ENCODE assay signal across 22 mouse cellular contexts in the genomic region with DNA sequence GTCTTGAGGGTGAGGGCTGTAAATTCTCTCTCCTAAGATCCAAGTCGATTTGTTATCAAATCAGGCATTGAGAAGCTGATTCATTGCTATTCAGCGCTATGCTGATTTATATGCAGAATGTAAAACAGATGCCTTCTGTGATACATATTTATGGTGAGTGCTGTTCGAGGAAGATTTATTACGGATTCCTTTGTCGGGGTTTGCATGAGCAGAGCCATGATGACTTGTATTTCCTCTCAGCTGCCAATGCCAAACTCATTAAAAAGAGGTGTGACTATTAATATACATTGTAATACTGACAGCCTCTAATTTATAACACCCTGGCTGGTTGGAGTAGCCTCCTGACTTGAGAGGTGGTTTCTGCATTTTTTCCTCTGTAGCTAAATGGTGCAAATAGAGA. TPM values are rescaled to one million over a fixed set of nuclear protein-coding genes. Genes with fewer than 3 reads are reported as not detected.
A peak's percentile ranks its signal among the peaks of the same experiment; 100 is the strongest.
DNase-seq lines count a peak whose midpoint lies in the region; ATAC-seq and TF ChIP-seq lines count a peak whose summit lies in the region.
"Had no signal": no experiment of that assay in that cellular context is flagged by ENCODE, and none has a peak within 500 bp of the region (broad histone marks: within the 10 kb centered on the region; RNA-seq: fewer than 3 reads in every experiment).

No protein-coding gene starts in this region.

- no peak for DNase-seq in hindbrain, postnatal 0 days (ENCODE audit: low spot score)
- DNase-seq in midbrain, embryonic 11.5 days (ENCODE audit: low spot score, missing footprints) = peak; percentile 37
- DNase-seq in testis, postnatal 10 days (ENCODE audit: low spot score) = no peak
- DNase-seq: adrenal gland, postnatal 36 days; cerebellum, postnatal 25 days; gastrocnemius, postnatal 36 days; heart, postnatal 36 days; kidney, adult 2 months had no signal

- no peaks in the 10 kb centered on the region for H3K27me3 ChIP-seq in hindbrain, embryonic 15.5 days
- no peaks in the 10 kb centered on the region for H3K27me3 ChIP-seq in hindbrain, postnatal 0 days (ENCODE audit: insufficient read depth, low read length)
- H3K27me3 ChIP-seq in midbrain, embryonic 11.5 days (ENCODE audit: control insufficient read depth, insufficient read depth, low read length) = no peaks in the 10 kb centered on the region; the same call in 1 of the 2 replicates
- H3K27me3 ChIP-seq in midbrain, embryonic 15.5 days (replicated peaks) = 0 out of 2 replicates have a peak, but pooled peaks cover 5% of the 10 kb centered on the region
- peaks cover 3% of the 10 kb centered on the region; the same call in 1 of the 2 replicates for H3K27me3 ChIP-seq in forebrain, embryonic 15.5 days
- H3K27me3 ChIP-seq in midbrain, embryonic 16.5 days (ENCODE audit: control insufficient read depth, insufficient read depth, low read depth, low read length) = no peaks in the 10 kb centered on the region
- H3K27me3 ChIP-seq: embryonic facial prominence, embryonic 12.5 days; heart, embryonic 12.5 days had no signal

- H3K4me1 ChIP-seq in hindbrain, embryonic 15.5 days (replicated peaks) = no peaks in the 10 kb centered on the region
- H3K4me1 ChIP-seq in hindbrain, postnatal 0 days (ENCODE audit: insufficient read depth, low read length) = no peaks in the 10 kb centered on the region
- peaks cover 3% of the 10 kb centered on the region; the same call in 1 of the 2 replicates for H3K4me1 ChIP-seq in midbrain, embryonic 11.5 days (ENCODE audit: control insufficient read depth, insufficient read depth, low read length)
- no peaks in the 10 kb centered on the region for H3K4me1 ChIP-seq in midbrain, embryonic 15.5 days
- peaks cover 10% of the 10 kb centered on the region; the same call in 1 of the 2 replicates for H3K4me1 ChIP-seq in forebrain, embryonic 15.5 days
- 0 out of 2 replicates have a peak, but pooled peaks cover 3% of the 10 kb centered on the region for H3K4me1 ChIP-seq in midbrain, embryonic 16.5 days (ENCODE audit: control insufficient read depth, insufficient read depth, low read length)
- H3K4me1 ChIP-seq: embryonic facial prominence, embryonic 12.5 days had no signal

- H3K4me2 ChIP-seq in hindbrain, embryonic 15.5 days = no peak overlapping the region
- no peak overlapping the region for H3K4me2 ChIP-seq in hindbrain, postnatal 0 days (ENCODE audit: low read depth, low read length)
- H3K4me2 ChIP-seq in midbrain, embryonic 11.5 days = no peak overlapping the region
- no peak overlapping the region for H3K4me2 ChIP-seq in midbrain, embryonic 15.5 days
- no peak overlapping the region for H3K4me2 ChIP-seq in forebrain, embryonic 15.5 days (replicated peaks)
- no peak overlapping the region for H3K4me2 ChIP-seq in midbrain, embryonic 16.5 days (ENCODE audit: low read length)
- H3K4me2 ChIP-seq: embryonic facial prominence, embryonic 12.5 days; heart, embryonic 12.5 days had no signal

- no peaks in the 10 kb centered on the region for H3K9me3 ChIP-seq in hindbrain, embryonic 15.5 days
- no peaks in the 10 kb centered on the region for H3K9me3 ChIP-seq in hindbrain, postnatal 0 days (ENCODE audit: low read length)
- no peaks in the 10 kb centered on the region for H3K9me3 ChIP-seq in midbrain, embryonic 11.5 days (ENCODE audit: control insufficient read depth, low read length)
- H3K9me3 ChIP-seq in midbrain, embryonic 15.5 days = no peaks in the 10 kb centered on the region
- H3K9me3 ChIP-seq in forebrain, embryonic 15.5 days = no peaks in the 10 kb centered on the region
- no peaks in the 10 kb centered on the region for H3K9me3 ChIP-seq in midbrain, embryonic 16.5 days (replicated peaks; ENCODE audit: control insufficient read depth, low read length, poor library complexity, severe bottlenecking)
- H3K9me3 ChIP-seq: embryonic facial prominence, embryonic 12.5 days; heart, embryonic 12.5 days had no signal

- H3K27ac ChIP-seq in hindbrain, embryonic 15.5 days (replicated peaks) = no peak overlapping the region
- no peak overlapping the region for H3K27ac ChIP-seq in hindbrain, postnatal 0 days
- H3K27ac ChIP-seq in midbrain, embryonic 11.5 days (ENCODE audit: low read depth, low read length) = no peak overlapping the region
- H3K27ac ChIP-seq in midbrain, embryonic 15.5 days = no peak overlapping the region
- H3K27ac ChIP-seq in forebrain, embryonic 15.5 days (replicated peaks) = peak overlapping the region; percentile 58
- H3K27ac ChIP-seq in midbrain, embryonic 16.5 days (ENCODE audit: low read length) = no peak overlapping the region
- H3K27ac ChIP-seq: embryonic facial prominence, embryonic 12.5 days; layer of hippocampus, adult 2 months had no signal

- H3K4me3 ChIP-seq in hindbrain, embryonic 15.5 days = no peak overlapping the region
- H3K4me3 ChIP-seq in hindbrain, postnatal 0 days (ENCODE audit: low read length) = no peak overlapping the region
- H3K4me3 ChIP-seq in midbrain, embryonic 11.5 days (ENCODE audit: low read depth, low read length) = no peak overlapping the region
- H3K4me3 ChIP-seq in midbrain, embryonic 15.5 days = no peak overlapping the region
- H3K4me3 ChIP-seq in forebrain, embryonic 15.5 days = no peak overlapping the region
- no peak overlapping the region for H3K4me3 ChIP-seq in midbrain, embryonic 16.5 days (ENCODE audit: low read depth, low read length)
- H3K4me3 ChIP-seq: embryonic facial prominence, embryonic 12.5 days; heart, embryonic 12.5 days; layer of hippocampus, adult 2 months had no signal

- WGBS in hindbrain, embryonic 15.5 days = 37% methylated on average over 5 of the region's 5 CpGs
- WGBS in hindbrain, postnatal 0 days = 33% methylated on average over 5 of the region's 5 CpGs
- WGBS in midbrain, embryonic 11.5 days = 77% methylated on average over 5 of the region's 5 CpGs
- 43% methylated on average over 5 of the region's 5 CpGs for WGBS in midbrain, embryonic 15.5 days
- 44% methylated on average over 5 of the region's 5 CpGs for WGBS in forebrain, embryonic 15.5 days
- 36% methylated on average over 5 of the region's 5 CpGs for WGBS in midbrain, embryonic 16.5 days

- TF ChIP-seq CTCF in hindbrain, postnatal 0 days (IDR thresholded peaks at IDR 0.05; ENCODE audit: low read depth) = no peak

- 0 out of 2 replicates have a peak, but pooled peaks have one; percentile 11 for ATAC-seq in hindbrain, embryonic 15.5 days (ENCODE audit: low FRiP score, low read depth)
- no peak for ATAC-seq in hindbrain, postnatal 0 days
- ATAC-seq in midbrain, embryonic 11.5 days (ENCODE audit: low FRiP score) = no peak
- no peak for ATAC-seq in midbrain, embryonic 15.5 days (replicated peaks)
- ATAC-seq in forebrain, embryonic 15.5 days (replicated peaks) = peak; percentile 88
- peak; percentile 51 for ATAC-seq in midbrain, embryonic 16.5 days

- H3K9ac ChIP-seq in hindbrain, embryonic 15.5 days = no peak overlapping the region
- H3K9ac ChIP-seq in hindbrain, postnatal 0 days (replicated peaks; ENCODE audit: low read length) = no peak overlapping the region
- no peak overlapping the region for H3K9ac ChIP-seq in midbrain, embryonic 11.5 days (ENCODE audit: low read length)
- no peak overlapping the region for H3K9ac ChIP-seq in midbrain, embryonic 15.5 days
- H3K9ac ChIP-seq in forebrain, embryonic 15.5 days (replicated peaks) = no peak overlapping the region
- no peak overlapping the region for H3K9ac ChIP-seq in midbrain, embryonic 16.5 days (ENCODE audit: low read depth, low read length)
- H3K9ac ChIP-seq: embryonic facial prominence, embryonic 12.5 days; heart, embryonic 12.5 days had no signal

- no peaks in the 10 kb centered on the region for H3K36me3 ChIP-seq in hindbrain, embryonic 15.5 days
- H3K36me3 ChIP-seq in hindbrain, postnatal 0 days (ENCODE audit: insufficient read depth, low read length) = no peaks in the 10 kb centered on the region
- H3K36me3 ChIP-seq in midbrain, embryonic 11.5 days (ENCODE audit: control insufficient read depth, insufficient read depth, low read length) = no peaks in the 10 kb centered on the region
- no peaks in the 10 kb centered on the region for H3K36me3 ChIP-seq in midbrain, embryonic 15.5 days (replicated peaks)
- no peaks in the 10 kb centered on the region for H3K36me3 ChIP-seq in forebrain, embryonic 15.5 days
- no peaks in the 10 kb centered on the region for H3K36me3 ChIP-seq in midbrain, embryonic 16.5 days (ENCODE audit: control insufficient read depth, insufficient read depth, low read length)
- H3K36me3 ChIP-seq: embryonic facial prominence, embryonic 12.5 days; heart, embryonic 12.5 days had no signal

RNA-seq across cellular contexts. Expression of a gene that starts 22.8 kb away (rescaled TPM):
- not detected in 2 replicates for polyA plus RNA-seq in hindbrain, embryonic 15.5 days (2015; fragmentation: Nextera tagmentation; extraction: Ambion mirVana)
- not detected in 2 replicates for total RNA-seq in hindbrain, postnatal 0 days (2014; rRNA removed)
- polyA plus RNA-seq in hindbrain, postnatal 0 days (2015; fragmentation: Nextera tagmentation; extraction: Ambion mirVana) = not detected in 2 replicates
- 0.07 TPM in 1 of 2 replicates, not detected in the other for polyA plus RNA-seq in midbrain, embryonic 11.5 days (2014; fragmentation: Nextera tagmentation; extraction: Ambion mirVana)
- not detected in 2 replicates for polyA plus RNA-seq in midbrain, embryonic 15.5 days (2015; fragmentation: Nextera tagmentation; extraction: Ambion mirVana)
- polyA plus RNA-seq in forebrain, embryonic 15.5 days (2015; fragmentation: Nextera tagmentation; extraction: Ambion mirVana) = not detected in 2 replicates
- polyA plus RNA-seq in midbrain, embryonic 16.5 days (2015; fragmentation: Nextera tagmentation; extraction: Ambion mirVana) = not detected in 2 replicates
- total RNA-seq: adrenal gland, postnatal 36 days; gastrocnemius, postnatal 36 days; heart, postnatal 36 days; layer of hippocampus, adult 2 months; left cerebral cortex, postnatal 10 days had no signal
- polyA plus RNA-seq: embryonic facial prominence, embryonic 12.5 days; frontal cortex, adult 2 months; heart, embryonic 12.5 days; kidney, adult 2 months; limb, embryonic 14.5 days; liver, embryonic 16.5 days; small intestine, adult 2 months; stomach, embryonic 14.5 days; thymus, postnatal 0 days had no signal

Comparison
In these comparisons a context has a peak if more than half of its experiments do, and no peak if none do; other contexts are left out.
1. ATAC-seq: peak in hindbrain, embryonic 15.5 days (single experiment), forebrain, embryonic 15.5 days (single experiment) and midbrain, embryonic 16.5 days (single experiment); none in hindbrain, postnatal 0 days (single experiment), midbrain, embryonic 11.5 days (single experiment) and midbrain, embryonic 15.5 days (single experiment).